Mouse (Mus musculus): Measurements from ENCODE around the gene Gpr142.

Gpr142 gene

GRCm38 (mm10) chr11:114798624-114799023 lies at the start of gene Gpr142:
TSS of gene Gpr142 (plus strand) at chr11:114798924.
- in situ Hi-C loops (cut with MboI, MseI) = no loop called here

- in situ Hi-C loops (cut with MboI, MseI) = no loop called here
Observed at GRCm38 (mm10) chr11:114764820-114765818, 33.6 kb upstream of the Gpr142 start, which contains the start of gene Kif19a. TSS of gene Kif19a (plus strand) at chr11:114765388.

GRCm38 (mm10) chr11:114769911-114770310 lies 28.8 kb upstream of the Gpr142 start:
- in situ Hi-C loops (cut with MboI, MseI) = no loop called here

GRCm38 (mm10) chr11:114771896-114772295 lies 26.8 kb upstream of the Gpr142 start:
- in situ Hi-C loops (cut with MboI, MseI) = no loop called here

- in situ Hi-C loops (cut with MboI, MseI) = no loop called here
Observed at GRCm38 (mm10) chr11:114780076-114780475, 18.6 kb upstream of the Gpr142 start.

GRCm38 (mm10) chr11:114785892-114786291 lies 12.8 kb upstream of the Gpr142 start:
- in situ Hi-C loops (cut with MboI, MseI) = no loop called here

- in situ Hi-C loops (cut with MboI, MseI) = no loop called here
Observed at GRCm38 (mm10) chr11:114786326-114786725, 12.4 kb upstream of the Gpr142 start.

- in situ Hi-C loops (cut with MboI, MseI) = no loop called here
Observed at GRCm38 (mm10) chr11:114787611-114788010, 11.1 kb upstream of the Gpr142 start.

- in situ Hi-C loops (cut with MboI, MseI) = no loop called here
Observed at GRCm38 (mm10) chr11:114789061-114789714, 9.5 kb upstream of the Gpr142 start.

GRCm38 (mm10) chr11:114789716-114790115 lies 9.0 kb upstream of the Gpr142 start:
- in situ Hi-C loops (cut with MboI, MseI) = no loop called here

GRCm38 (mm10) chr11:114790171-114790570 lies 8.6 kb upstream of the Gpr142 start:
- in situ Hi-C loops (cut with MboI, MseI) = no loop called here

- in situ Hi-C loops (cut with MboI, MseI) = no loop called here
Observed at GRCm38 (mm10) chr11:114790841-114791240, 7.9 kb upstream of the Gpr142 start.

GRCm38 (mm10) chr11:114791351-114791889 lies 7.3 kb upstream of the Gpr142 start:
- in situ Hi-C loops (cut with MboI, MseI) = no loop called here

- in situ Hi-C loops (cut with MboI, MseI) = no loop called here
Observed at GRCm38 (mm10) chr11:114791891-114792411, 6.8 kb upstream of the Gpr142 start.

GRCm38 (mm10) chr11:114792931-114793494 lies 5.7 kb upstream of the Gpr142 start:
- in situ Hi-C loops (cut with MboI, MseI) = no loop called here

GRCm38 (mm10) chr11:114793868-114794545 lies 4.7 kb upstream of the Gpr142 start:
- in situ Hi-C loops (cut with MboI, MseI) = no loop called here

GRCm38 (mm10) chr11:114794691-114795090 lies 4.0 kb upstream of the Gpr142 start:
- in situ Hi-C loops (cut with MboI, MseI) = no loop called here

GRCm38 (mm10) chr11:114795231-114795746 lies 3.4 kb upstream of the Gpr142 start:
- in situ Hi-C loops (cut with MboI, MseI) = no loop called here

- in situ Hi-C loops (cut with MboI, MseI) = no loop called here
Observed at GRCm38 (mm10) chr11:114795848-114796322, 2.8 kb upstream of the Gpr142 start, which contains the start of gene Btbd17. TSS of gene Btbd17 (minus strand) at chr11:114795945.

- in situ Hi-C loops (cut with MboI, MseI) = no loop called here
Observed at GRCm38 (mm10) chr11:114797176-114797575, 1.5 kb upstream of the Gpr142 start.

GRCm38 (mm10) chr11:114797981-114798380 lies 743 bp upstream of the Gpr142 start:
- in situ Hi-C loops (cut with MboI, MseI) = no loop called here
